In genomic region chr4:141310191-141310606, GRCm38 (mm10) we compare ENCODE assay signal across 8 mouse cellular contexts. TPM values are rescaled to one million over a fixed set of nuclear protein-coding genes. Genes with fewer than 3 reads are reported as not detected.
A peak's percentile ranks its signal among the peaks of the same experiment; 100 is the strongest.
DNase-seq lines count a peak whose midpoint lies in the region; ATAC-seq and TF ChIP-seq lines count a peak whose summit lies in the region.

No protein-coding gene starts in this region.

- no peak for TF ChIP-seq CTCF in intestine, postnatal 0 days (IDR thresholded peaks at IDR 0.05; ENCODE audit: low read depth)

- no peak overlapping the region for H3K4me3 ChIP-seq in hindbrain, embryonic 11.5 days (ENCODE audit: low read depth, low read length)
- no peak overlapping the region for H3K4me3 ChIP-seq in hindbrain, embryonic 16.5 days (ENCODE audit: low read length)
- 0 out of 2 replicates have a peak overlapping the region, but pooled peaks have one; percentile 5 for H3K4me3 ChIP-seq in intestine, postnatal 0 days (ENCODE audit: low read depth, low read length)

- no peak overlapping the region for H3K9ac ChIP-seq in hindbrain, embryonic 11.5 days (ENCODE audit: low read depth, low read length)
- no peak overlapping the region for H3K9ac ChIP-seq in hindbrain, embryonic 16.5 days (ENCODE audit: low read depth, low read length)
- H3K9ac ChIP-seq in intestine, postnatal 0 days (ENCODE audit: low read depth, low read length): peak overlapping the region; percentile 42

- no peaks in the 10 kb centered on the region for H3K36me3 ChIP-seq in hindbrain, embryonic 11.5 days (ENCODE audit: control insufficient read depth, insufficient read depth, low read length)
- H3K36me3 ChIP-seq in hindbrain, embryonic 16.5 days (ENCODE audit: control insufficient read depth, insufficient read depth, low read length): no peaks in the 10 kb centered on the region
- H3K36me3 ChIP-seq in intestine, postnatal 0 days (ENCODE audit: control insufficient read depth, insufficient read depth): peaks cover 13% of the 10 kb centered on the region; the same call in 1 of the 2 replicates

- H3K9me3 ChIP-seq in hindbrain, embryonic 11.5 days (ENCODE audit: control insufficient read depth, low read length): no peaks in the 10 kb centered on the region
- H3K9me3 ChIP-seq in hindbrain, embryonic 16.5 days (ENCODE audit: control insufficient read depth, low read length): no peaks in the 10 kb centered on the region
- no peaks in the 10 kb centered on the region for H3K9me3 ChIP-seq in intestine, postnatal 0 days (ENCODE audit: control insufficient read depth)

- no peak overlapping the region for H3K4me2 ChIP-seq in hindbrain, embryonic 11.5 days (replicated peaks; ENCODE audit: low read depth, low read length)
- H3K4me2 ChIP-seq in hindbrain, embryonic 16.5 days (ENCODE audit: low read length): no peak overlapping the region
- peak overlapping the region; percentile 47 for H3K4me2 ChIP-seq in intestine, postnatal 0 days (replicated peaks; ENCODE audit: low read depth)

- H3K27me3 ChIP-seq in hindbrain, embryonic 11.5 days (ENCODE audit: control insufficient read depth, insufficient read depth, low read length): no peaks in the 10 kb centered on the region
- H3K27me3 ChIP-seq in hindbrain, embryonic 16.5 days (replicated peaks; ENCODE audit: control insufficient read depth, insufficient read depth, low read length): no peaks in the 10 kb centered on the region
- no peaks in the 10 kb centered on the region for H3K27me3 ChIP-seq in intestine, postnatal 0 days (replicated peaks; ENCODE audit: control insufficient read depth, insufficient read depth, low read length)

- ATAC-seq in hindbrain, embryonic 11.5 days (ENCODE audit: low FRiP score): 0 out of 2 replicates have a peak, but pooled peaks have one; percentile 20
- no peak for ATAC-seq in hindbrain, embryonic 16.5 days
- ATAC-seq in intestine, postnatal 0 days: no peak

- 21% methylated on average over 8 of the region's 8 CpGs for WGBS in hindbrain, embryonic 11.5 days
- 15% methylated on average over 8 of the region's 8 CpGs for WGBS in hindbrain, embryonic 16.5 days
- WGBS in intestine, postnatal 0 days: 18% methylated on average over 8 of the region's 8 CpGs

- DNase-seq in hindbrain, embryonic 11.5 days (ENCODE audit: low spot score): peak; percentile 62
- peak; percentile 69 for DNase-seq in embryo, embryonic 9.5 days (ENCODE audit: extremely low spot score)
- peak; percentile 74 to 82 for DNase-seq in lung, adult 18-20 months
- peak; percentile 83 for DNase-seq in yolk sac, embryonic 10.5 days (ENCODE audit: low spot score)
- DNase-seq in left cerebral cortex, postnatal 14 days (ENCODE audit: low spot score in 2 of 2): no peak
- DNase-seq in frontal cortex, adult 2 months (ENCODE audit: extremely low spot score in 1 of 2, low spot score in 1 of 2): no peak

- H3K27ac ChIP-seq in hindbrain, embryonic 11.5 days (ENCODE audit: low read depth, low read length): peak overlapping the region; percentile 65; the same call in 1 of the 2 replicates
- no peak overlapping the region for H3K27ac ChIP-seq in hindbrain, embryonic 16.5 days (ENCODE audit: low read depth, low read length)
- peak overlapping the region; percentile 91 for H3K27ac ChIP-seq in intestine, postnatal 0 days (ENCODE audit: low read depth, low read length)

- peaks cover 15% of the 10 kb centered on the region for H3K4me1 ChIP-seq in hindbrain, embryonic 11.5 days (replicated peaks; ENCODE audit: control insufficient read depth, insufficient read depth, low read length)
- H3K4me1 ChIP-seq in hindbrain, embryonic 16.5 days (ENCODE audit: control insufficient read depth, insufficient read depth, low read depth, low read length): peaks cover 6% of the 10 kb centered on the region; the same call in 1 of the 2 replicates
- peaks cover 31% of the 10 kb centered on the region for H3K4me1 ChIP-seq in intestine, postnatal 0 days (replicated peaks; ENCODE audit: control insufficient read depth, insufficient read depth, low read length)

- intact Hi-C loops in left cerebral cortex, postnatal 14 days (cut with DNase I): no loop called here

RNA-seq across cellular contexts. Expression of gene Epha2, which starts 9.2 kb away (rescaled TPM):
- polyA plus RNA-seq in hindbrain, embryonic 11.5 days (2014; fragmentation: Nextera tagmentation; extraction: Ambion mirVana): 0.82 and 1.1 TPM in 2 replicates
- polyA plus RNA-seq in hindbrain, embryonic 16.5 days (2015; fragmentation: Nextera tagmentation; extraction: Ambion mirVana): 1.1 TPM in 2 replicates
- 5.6 and 6.6 TPM in 2 replicates for polyA plus RNA-seq in intestine, postnatal 0 days (2015; fragmentation: Nextera tagmentation; extraction: Ambion mirVana)
- total RNA-seq in left cerebral cortex, postnatal 14 days (2021): 1 to 10 TPM; 2.2 to 2.7 TPM
- polyA plus RNA-seq in frontal cortex, adult 2 months (2012; rRNA removed): 2.3 and 2.6 TPM in 2 replicates

RNA-seq across cellular contexts. Expression of gene Fam131c, which starts 57.8 kb away (rescaled TPM):
- 0.69 and 0.91 TPM in 2 replicates for polyA plus RNA-seq in hindbrain, embryonic 11.5 days (2014; fragmentation: Nextera tagmentation; extraction: Ambion mirVana)
- polyA plus RNA-seq in hindbrain, embryonic 16.5 days (2015; fragmentation: Nextera tagmentation; extraction: Ambion mirVana): 44.3 and 49.8 TPM in 2 replicates
- 1.4 and 2.4 TPM in 2 replicates for polyA plus RNA-seq in intestine, postnatal 0 days (2015; fragmentation: Nextera tagmentation; extraction: Ambion mirVana)
- 1 to 10 TPM; 5.4 to 5.5 TPM for total RNA-seq in left cerebral cortex, postnatal 14 days (2021)
- polyA plus RNA-seq in frontal cortex, adult 2 months (2012; rRNA removed): 5.2 and 5.6 TPM in 2 replicates

Comparison
In these comparisons a context has a peak if more than half of its experiments do, and no peak if none do; other contexts are left out.
1. DNase-seq: peak in hindbrain, embryonic 11.5 days (single experiment), embryo, embryonic 9.5 days (single experiment), lung, adult 18-20 months (2 of 2) and yolk sac, embryonic 10.5 days (single experiment); none in left cerebral cortex, postnatal 14 days (0 of 2) and frontal cortex, adult 2 months (0 of 2).